Mouse (Mus musculus) ES-E14 (cell line): Measurements from ENCODE around the gene Dapl1.

ENCODE experiments used
- CHD2 ChIP-seq: IDR thresholded peaks from 2 replicates; pipeline ENCODE4 v1.6.1; 2014; ENCODE audit warnings: mild to moderate bottlenecking, low read depth, low read length, inconsistent platforms
- HCFC1 ChIP-seq: IDR thresholded peaks from 2 replicates; pipeline ENCODE4 v1.6.1; 2012; ENCODE audit warnings: low read length, inconsistent platforms, borderline replicate concordance; ENCODE audit not compliant: insufficient read depth
- MAFK ChIP-seq: IDR thresholded peaks from 2 replicates; pipeline ENCODE4 v1.6.1; 2014; ENCODE audit warnings: mild to moderate bottlenecking, low read depth, low read length, inconsistent platforms; ENCODE audit not compliant: insufficient read depth
- ZC3H11A ChIP-seq: IDR thresholded peaks from 2 replicates; pipeline ENCODE4 v1.6.1; 2012; ENCODE audit warnings: low read depth, mild to moderate bottlenecking, inconsistent platforms, low read length, borderline replicate concordance

- no peak for TF ChIP-seq HCFC1
- TF ChIP-seq MAFK = no peak
- TF ChIP-seq CHD2 = no peak
- no peak for TF ChIP-seq ZC3H11A
Measured at GRCm38 (mm10) chr2:59539796-59540195, 55.3 kb downstream of the Dapl1 start.
